Mouse (Mus musculus) Muller cell, postnatal 12 days (primary cell): Measurements from ENCODE around the gene Ehd3.

ENCODE experiments used
- DNase-seq: peaks from one replicate; pipeline ENCODE4 v3.0.0-alpha.2; 2015; ENCODE audit errors: inconsistent ontology term

The Ehd3 gene

DNA sequence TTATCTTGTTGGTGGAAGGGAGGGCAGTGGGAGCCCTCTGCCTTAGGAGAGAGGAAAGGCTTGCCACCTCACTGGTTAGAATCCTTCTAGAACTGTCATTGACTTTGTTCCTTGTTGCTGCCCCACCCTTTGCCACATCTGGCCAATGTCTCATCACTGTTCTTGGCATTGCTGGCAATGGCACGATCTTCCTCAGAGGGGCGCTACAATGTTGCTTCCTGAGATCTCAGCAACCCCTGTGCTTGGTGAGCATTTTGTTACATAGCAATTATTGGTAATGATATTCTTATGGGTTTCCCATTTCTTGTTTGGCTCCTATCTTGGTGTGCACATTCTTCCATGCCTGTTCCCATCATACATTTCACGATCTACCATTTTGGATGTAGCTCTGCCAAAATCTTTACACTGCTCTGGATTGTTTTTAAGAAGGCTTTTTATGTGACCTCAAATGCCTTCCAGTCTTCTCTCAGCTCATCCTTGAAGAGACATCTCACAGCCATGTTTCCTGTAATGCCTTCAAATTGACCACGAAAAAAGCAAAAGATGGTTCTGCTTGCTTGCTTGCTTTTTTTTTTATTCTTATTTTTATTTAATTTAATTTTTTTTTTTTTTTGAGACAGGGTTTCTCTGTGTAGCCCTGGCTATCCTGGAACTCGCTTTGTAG, at the start of gene Ehd3:
Gene Ehd3, plus strand, starts transcription at position 614 of the 664 bp plus-strand sequence.
- no peak for DNase-seq

DNA sequence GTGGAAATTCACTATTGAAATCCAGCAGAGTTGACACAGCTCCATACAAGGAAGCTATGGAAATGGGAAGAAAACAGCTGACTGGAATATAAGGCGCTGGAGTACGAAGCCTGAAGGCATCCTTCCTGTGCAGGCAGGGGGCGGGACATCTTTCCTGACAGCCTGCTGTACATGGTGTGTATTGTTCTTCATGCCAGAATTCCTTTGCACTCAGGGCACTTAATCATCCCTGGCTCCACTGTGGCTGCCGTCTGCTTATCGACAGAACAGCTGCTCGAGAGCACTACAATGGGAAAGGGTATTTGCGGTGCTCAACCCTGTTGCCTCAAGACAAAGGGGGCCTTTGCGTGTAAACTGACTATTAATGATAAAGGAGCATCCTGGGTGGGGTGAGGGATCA, 33.0 kb upstream of the Ehd3 start:
- DNase-seq = peak; percentile 36

DNA sequence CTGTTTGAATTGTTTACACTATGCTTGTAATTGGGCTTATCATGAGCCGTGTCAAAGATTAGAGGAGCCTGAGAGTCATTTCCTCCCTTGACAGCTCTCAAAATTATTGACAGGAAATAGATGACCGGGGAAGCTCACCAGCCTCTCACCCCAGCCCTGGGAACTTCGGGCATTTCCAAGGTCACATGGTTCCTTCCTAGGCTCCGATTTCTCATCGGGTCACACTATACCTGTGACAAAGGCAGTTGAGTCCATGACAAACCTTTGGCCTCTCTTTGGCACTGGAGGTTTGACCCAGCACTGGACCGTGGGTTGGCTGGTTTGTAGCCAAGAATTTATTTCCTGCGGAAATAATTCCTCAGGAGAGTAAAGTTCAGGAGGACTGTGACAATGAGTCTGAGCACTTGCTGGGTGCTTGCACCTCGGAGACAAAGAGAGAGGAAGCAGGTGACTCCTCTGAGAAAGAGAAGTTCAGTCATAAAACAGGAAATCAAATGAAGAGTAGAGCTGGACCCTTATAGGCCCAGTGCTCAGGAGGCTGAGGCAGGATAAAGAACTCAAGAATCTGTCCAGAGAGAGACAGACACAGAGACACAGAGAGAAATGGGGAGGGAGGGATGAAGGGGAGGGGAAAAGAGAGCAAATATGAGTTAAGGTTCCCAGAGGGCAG, 17.2 kb upstream of the Ehd3 start:
- DNase-seq = no peak

DNA sequence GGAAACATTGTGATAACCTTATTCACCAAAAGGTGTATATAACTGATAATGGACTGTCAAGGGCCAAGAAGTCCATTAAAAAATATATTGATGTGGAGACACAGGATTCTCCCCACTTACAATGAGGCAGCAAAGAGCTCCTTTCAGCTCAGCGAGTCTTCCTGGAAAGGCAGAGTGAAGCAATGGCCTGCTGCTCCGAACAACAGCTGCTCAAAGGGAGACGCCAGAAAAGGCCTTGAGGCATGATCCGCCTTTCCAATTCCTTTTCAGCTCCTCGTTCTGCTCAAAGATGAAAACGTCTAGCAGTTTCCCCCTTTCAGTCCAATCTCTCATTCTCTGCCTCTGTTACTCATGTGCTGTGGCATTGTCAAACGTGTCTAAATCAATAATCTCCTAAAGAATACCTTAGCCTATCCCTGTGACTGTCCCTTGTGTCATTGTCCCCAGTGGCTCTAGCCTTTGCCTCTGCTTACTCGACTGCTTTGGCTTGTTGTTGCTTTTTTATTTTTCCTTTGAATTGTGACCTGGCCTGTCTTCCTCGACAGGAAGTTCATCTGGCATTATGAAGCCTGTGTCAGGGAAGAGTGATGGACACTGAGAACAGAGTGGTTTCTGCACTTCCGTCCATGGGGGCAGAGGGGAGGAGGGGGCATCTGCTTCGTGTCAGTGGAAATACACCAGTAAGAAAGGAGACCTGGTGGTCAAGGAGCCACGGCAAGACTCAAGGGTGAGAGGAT, 13.5 kb upstream of the Ehd3 start:
- no peak for DNase-seq

DNA sequence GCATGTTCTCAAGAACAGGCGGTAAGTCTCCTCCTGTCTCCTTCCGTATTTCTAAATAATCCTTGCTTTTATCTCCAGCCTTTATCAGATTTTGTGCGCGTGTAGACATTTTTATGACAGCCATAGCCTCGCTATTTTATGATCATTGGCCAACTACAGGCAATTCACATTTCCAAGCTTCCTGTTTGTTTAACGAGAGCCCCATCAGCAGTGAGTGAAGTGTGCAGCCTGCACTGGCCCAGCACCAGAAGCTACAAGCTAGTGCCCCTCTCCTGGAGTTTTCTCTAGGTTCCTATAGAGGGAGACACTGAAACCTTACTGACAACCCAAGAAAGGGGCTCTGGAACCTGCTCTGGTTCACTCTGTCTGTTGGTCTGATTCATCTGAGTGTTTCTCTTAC, 7.1 kb upstream of the Ehd3 start:
- DNase-seq = no peak

DNA sequence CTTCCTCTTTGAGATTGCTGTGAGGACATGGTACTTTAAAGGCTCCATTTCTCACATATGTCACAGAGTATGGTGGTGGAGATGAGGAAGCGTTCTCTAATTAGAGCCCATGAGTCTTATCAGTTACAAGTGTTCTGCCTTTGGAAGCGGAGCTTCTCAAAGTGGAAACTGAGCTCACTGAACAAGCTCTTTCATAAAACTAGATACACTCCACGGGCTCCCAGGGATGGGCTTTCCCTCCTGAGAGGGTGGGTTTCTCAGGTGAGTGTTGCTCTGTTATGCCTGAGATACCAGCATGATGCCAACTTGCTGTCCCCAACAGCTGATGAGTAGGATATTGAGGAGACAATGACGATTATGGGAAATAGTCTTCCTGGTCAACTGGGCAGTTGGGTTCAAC, 6.2 kb upstream of the Ehd3 start:
- no peak for DNase-seq

DNA sequence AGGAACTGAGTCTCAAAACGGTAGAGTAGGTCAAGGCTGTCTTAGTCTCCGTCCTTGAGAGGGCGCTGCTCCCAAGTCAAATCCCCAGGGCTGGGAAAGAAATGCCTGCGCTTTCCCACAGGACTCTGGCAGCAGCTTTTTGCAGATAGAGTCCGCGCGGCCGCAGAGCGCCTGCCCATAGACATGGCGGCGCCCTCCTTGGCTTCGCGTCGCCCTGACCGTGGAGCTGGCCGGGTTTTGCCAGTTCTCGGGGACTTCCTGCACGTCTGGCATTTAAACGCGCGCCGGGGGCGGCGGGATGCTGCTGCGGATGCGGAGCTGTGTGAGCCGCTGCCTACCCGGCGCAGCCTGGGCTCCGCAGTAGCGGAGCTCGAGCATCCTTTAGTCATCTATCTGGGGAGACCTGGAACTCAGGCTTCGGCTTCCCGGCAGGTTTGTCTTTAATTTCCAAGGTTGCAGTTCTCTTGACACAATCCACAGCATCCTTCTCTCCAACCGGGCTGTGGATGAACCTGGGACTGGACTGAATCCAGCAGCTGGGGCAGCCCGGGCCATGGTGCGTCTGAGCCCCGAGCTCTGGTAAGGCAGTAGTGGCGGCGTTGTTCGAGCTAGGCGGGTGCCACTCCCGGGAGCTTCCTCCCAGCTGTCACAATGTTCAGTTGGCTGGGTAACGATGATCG, 798 bp downstream of the Ehd3 start:
- peak; percentile 95 for DNase-seq

DNA sequence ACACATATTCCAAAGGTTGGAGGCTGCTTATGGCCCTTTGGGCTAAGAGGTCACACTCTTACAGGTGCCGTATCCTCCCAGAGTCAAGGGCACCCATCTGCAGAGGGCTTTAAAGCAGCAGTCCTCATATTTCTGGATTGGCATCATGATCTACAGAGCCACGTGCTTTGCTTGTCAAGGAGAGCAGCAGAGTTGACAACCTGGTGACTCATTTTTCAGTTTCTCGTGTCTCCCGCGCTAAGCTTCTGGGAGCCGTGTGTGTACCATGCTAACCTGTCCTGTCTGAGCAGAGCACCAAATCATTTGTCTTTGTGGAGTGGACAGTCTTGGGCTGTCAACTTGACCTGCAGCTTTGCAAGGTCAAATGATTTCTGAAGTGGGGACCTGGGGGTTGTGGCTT, 2.4 kb downstream of the Ehd3 start:
- DNase-seq = no peak

DNA sequence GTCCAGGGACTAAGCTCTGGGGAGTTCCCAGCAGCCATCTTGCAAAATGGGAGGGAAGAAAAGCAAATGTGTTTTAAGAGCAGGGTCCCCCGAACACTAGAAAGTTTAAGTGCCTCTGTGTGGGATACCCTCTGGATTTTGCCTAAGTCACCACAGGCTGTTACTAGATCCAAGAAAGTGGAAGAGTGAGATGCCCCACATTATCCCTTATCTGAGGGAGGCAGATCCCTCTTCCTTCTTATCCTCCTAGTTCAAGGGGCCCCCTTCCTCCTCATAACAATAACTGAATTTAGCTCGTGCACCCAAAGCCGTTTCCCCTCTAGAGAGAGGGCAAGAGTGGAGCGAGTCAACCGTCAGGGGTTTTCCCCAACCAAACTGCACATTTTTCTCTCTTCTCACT, 3.3 kb downstream of the Ehd3 start:
- no peak for DNase-seq

DNA sequence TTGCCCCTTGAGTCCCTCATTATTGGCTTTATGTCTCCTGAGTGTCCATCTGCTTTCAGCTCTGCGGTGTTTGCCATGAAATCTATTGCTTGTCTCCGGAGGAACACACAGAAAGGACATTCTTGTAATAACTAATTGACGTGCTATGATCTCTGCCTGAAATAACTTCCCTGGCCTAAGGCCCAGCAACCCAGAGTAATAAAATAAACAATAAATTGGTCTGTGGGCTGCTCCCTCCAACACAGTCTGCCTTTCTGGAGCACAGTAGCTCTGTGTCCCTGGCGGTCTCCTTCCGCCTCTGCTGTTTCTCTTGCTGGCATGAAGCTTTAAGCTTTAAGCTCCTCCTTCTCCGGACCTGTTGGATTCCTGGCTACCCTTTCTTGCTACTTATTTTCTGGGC, 4.5 kb downstream of the Ehd3 start:
- DNase-seq = peak; percentile 81

DNA sequence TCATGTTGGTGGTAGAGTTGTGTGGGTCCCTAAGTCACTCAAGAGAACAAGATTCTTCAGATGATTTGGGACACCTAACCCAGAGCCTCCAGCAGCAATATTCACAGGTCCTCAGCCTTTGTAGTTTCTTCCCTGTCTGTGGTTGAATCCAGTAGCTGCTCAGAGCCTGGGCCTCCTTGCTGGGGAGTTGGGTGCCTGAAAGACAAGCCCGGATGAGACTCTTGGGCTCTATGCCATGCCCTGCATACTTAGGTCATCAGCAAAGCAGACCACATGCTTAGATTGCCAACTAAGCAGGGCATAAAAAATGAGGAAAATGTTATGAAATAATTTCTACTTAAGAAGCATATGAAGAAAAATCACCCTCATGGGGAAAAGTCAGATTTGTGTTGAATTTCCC, 6.9 kb downstream of the Ehd3 start:
- DNase-seq = peak; percentile 59

DNA sequence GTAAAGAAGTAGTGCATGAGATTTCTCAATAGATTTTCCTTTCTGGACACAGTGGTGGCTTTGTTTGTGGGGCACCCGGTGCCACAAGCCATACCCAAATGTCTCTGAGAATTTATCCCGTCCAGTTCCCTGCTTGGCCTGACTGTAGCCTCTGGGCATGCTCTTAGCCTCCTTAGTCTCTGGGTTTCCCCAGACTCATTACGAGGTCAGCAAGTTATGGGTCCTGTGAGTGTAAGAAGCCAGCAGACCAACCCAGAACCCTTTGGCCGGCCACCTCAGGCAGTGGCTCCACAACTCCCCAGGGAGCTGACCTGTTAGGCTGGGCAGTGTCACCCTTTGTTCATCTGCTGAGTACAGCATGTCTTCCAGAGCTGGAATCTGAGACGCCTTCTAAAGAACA, 7.6 kb downstream of the Ehd3 start:
- DNase-seq = peak; percentile 84

DNA sequence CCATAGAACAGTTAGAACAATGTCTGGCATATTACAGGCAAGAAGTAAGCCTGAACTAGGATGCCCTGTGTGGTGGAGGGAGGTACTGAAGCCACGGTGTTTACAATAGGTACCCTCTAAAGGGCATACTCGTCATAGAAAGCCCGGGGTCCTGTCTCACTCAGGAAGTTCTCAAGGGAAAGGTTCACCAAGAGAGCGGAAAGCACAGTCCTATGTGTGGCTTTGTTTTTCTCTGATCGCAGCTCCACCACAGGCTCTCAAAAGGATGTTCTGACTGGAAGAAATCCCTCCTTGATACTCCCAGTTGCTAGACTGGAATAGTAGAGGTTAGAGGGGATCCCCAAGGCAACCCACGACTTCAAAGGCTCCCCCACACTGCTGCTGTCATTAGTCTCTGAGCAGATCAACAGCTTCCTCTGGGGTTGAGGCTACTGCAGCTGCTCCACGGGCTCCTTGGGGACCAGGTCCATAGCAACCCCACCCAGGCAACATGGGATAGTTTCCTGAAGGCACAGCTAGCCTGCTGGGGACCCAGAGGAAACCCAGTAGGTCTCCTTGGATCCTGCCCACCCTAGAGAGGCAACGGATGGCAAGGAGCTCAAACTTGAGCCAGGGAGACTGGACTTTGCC, 9.2 kb downstream of the Ehd3 start:
- DNase-seq = no peak

DNA sequence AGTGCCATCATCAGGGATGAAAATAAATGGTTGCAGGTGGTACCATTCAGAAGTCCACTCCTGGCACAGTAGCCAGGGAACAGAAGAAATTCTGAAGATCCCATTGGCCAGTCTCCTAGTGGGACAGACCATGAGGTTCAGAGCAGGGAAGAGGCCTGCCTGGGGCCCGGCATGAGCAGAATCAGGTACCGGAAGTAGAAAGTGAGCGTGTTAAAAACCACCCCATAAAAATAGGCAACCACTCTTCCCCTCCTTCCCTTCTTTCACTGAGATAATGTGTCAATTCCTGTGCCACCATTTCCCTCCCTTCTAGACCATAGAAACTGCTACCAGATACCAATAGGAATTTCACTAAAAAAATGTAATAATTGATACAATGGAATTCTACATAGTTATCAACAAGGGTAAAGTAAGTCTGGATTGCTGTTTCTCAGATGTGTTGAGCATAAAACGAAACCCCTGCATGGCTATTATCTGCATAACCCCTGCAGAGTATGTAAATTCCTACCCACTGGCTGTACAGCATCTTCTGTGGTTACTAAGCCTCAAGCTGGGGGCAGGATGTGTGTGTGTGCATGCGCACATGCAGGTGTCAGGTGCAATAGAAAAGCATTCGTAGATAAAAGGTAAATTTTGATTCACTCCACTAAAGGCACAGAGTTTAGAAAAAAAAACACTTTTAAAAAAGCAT, 10.7 kb downstream of the Ehd3 start:
- no peak for DNase-seq

DNA sequence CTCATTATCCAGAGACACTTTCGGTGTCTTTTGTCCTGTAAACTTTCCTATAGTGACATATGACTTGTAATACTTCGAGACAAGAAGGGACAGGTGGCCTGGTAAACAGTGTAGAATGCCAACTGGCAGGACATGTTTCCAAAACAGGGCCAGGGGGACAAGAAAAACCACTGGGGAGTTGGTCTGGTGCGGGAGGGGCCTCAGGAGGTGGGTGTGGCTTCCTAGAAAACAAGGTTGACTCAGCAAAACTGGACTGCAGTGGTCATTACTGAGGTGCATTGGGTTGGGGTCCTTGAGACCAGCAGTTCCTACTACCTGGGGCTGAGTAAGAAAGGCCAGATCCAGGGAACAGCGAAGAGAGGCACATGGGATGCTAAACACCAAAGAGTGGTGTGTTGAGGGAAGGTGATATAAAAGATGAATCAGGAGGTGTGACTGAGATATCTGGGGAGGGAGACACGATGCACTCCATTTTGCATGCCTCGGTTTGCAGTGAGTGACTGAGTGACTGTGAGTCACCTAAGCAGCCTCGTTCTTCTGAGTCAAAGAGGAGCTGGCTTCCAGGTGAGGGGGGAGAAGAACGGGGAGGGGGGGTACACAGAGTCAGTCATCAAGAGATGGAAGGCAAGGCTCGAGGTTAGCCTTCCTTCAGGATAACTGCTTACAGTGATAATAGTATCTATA, 13.9 kb downstream of the Ehd3 start:
- no peak for DNase-seq

DNA sequence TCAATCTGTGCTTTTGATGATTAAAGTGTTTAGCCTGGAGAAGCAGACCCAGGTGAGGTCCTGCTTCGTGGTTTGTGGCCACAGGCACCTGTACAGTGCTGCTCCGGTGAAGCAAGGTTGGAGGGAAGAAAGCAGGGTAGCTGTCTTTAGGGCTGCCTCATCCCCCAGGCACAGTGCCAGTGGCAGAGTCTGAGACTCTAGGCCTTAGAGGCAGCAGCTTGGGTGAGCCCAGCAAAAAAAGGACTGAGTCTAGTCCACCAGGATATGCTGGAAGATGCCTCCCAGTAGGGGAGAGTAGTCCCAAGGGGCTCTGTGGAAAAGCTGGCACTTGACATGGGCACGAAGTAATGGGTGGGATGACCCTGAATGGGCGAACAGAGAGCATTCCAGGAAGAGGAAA, 15.0 kb downstream of the Ehd3 start:
- peak; percentile 19 for DNase-seq

DNA sequence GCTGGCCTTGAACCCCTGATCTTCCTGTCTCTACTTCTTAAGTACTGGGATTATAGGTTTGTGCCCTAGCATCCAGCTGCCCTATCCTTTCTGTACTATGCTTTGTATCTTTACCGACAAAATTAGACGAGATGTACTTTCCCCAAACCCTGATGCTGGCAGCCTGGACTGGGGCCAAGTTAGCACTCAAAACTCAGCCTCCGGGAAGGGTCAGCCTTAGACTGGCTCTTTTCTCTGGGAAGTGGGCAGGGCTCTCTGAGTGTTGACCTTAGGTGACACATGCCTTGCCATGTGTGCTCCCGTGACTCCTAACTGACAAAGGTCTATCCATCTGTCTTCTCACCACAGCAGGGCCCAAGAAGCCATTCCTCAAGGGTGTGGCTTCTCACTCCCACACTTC, 16.8 kb downstream of the Ehd3 start:
- no peak for DNase-seq

DNA sequence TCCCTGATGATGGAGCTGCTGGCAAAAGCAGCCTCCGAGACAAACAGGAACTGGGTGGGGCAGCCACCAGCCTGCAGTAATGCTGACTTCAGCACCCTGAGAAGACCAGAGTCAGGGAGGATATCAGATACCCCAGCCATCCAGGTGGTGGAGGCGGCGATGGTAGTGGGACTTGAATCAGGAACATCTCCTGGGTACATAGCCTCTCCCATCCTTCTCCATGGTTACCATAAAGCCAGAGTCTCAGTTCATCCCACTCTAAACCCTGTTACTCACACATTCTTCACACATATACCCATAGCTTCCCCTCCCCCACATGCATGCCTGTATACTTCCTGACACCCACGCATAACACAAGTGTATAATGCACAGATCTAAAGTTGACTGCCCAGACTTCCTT, 18.3 kb downstream of the Ehd3 start:
- DNase-seq = no peak

DNA sequence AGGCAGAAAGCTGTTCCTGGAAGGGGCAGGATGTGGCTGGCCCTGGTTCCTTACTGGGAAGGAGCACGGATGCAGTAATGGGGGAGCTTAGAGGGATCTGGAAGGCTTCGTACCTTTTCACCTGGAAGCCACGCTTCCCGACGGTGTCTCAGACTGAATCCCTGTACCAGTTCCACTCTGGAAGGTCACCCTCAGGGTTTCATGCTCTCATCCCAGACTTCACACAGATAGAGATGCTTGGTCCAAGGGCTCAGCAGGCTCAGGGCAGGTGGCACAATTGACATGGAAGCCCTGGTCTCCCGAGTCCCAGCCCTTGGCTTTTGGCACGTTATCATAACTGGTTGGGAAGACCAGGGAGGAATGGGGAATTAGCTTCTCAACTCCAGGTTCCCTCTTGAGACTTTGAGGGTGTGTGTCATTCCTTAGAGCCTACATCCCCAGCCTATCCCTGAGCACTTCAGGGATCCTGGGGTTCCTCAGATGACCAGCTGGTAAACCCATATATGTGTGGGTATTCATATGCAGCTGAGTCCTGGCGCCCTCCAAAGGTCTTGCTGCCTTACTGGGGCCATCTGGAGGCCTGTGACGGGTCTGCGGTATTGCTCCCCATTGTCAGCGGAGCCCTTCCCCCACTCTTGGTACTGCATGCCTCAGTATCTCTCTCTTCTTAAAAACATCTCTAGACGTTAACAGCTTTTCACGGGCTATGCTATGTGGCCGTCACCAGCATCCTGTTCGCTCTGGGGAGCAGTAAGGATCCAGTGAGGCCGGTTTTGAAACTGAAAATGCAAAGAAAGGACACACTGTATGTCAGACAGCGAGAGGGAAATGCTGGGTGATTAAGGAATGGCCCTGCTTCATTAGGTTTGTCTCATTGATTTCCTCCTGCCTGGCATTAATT, 19.4 kb downstream of the Ehd3 start:
- DNase-seq = no peak

DNA sequence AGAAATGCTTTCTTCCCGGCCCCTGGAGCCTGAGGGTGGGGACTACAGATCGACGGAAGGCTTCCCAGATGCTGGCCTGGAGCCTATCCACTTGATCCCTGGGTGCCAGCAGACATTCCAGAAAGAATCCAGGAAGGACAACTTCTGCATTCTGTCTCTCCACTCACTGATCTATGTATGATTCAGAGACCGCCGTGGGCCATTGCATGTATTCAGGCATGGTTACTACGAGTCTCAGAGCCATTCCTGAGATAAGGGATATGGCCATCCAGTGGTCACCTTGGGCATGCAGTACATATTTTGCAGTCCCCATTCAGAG, 20.0 kb downstream of the Ehd3 start:
- DNase-seq = peak; percentile 86
